Mouse (Mus musculus) macrophage (primary cell): Measurements from ENCODE around the gene Slc4a3. TPM values are rescaled to one million over a fixed set of nuclear protein-coding genes. Genes with fewer than 3 reads are reported as not detected.

Experiments used
- H3K27ac ChIP-seq: fragments of 350-480 bp; formaldehyde crosslinking; 2 replicates; pipeline ENCODE4 v1.9.0; 2021
- H3K36me3 ChIP-seq: fragments of 350-480 bp; formaldehyde crosslinking; 2 replicates; pipeline ENCODE4 v1.9.0; 2021; ENCODE audit errors: inconsistent target
- H3K4me3 ChIP-seq: fragments of 350-480 bp; formaldehyde crosslinking; 2 replicates; pipeline ENCODE4 v1.9.0; 2021; ENCODE audit errors: inconsistent target
- H3K79me2 ChIP-seq: fragments of 350-480 bp; formaldehyde crosslinking; 2 replicates; pipeline ENCODE4 v1.9.0; 2021; ENCODE audit errors: inconsistent target
- WGBS: methylation state at CpG from one replicate; pipeline ENCODE4 v1.1.7; 2026; ENCODE audit warnings: inconsistent platforms; ENCODE audit not compliant: missing documents; 5-methylcytosine and 5-hydroxymethylcytosine counted together
- polyA plus RNA-seq: library from polyadenylated mRNA; stranded (reverse); fragments of 250-400 nt; gene quantifications from 3 replicates; pipeline ENCODE4 v1.2.4, GENCODE M21; 2018; ENCODE audit warnings: inconsistent platforms

The Slc4a3 gene
- polyA plus RNA-seq, 1 experiment from 2014 or later, result 0.47 TPM

DNA sequence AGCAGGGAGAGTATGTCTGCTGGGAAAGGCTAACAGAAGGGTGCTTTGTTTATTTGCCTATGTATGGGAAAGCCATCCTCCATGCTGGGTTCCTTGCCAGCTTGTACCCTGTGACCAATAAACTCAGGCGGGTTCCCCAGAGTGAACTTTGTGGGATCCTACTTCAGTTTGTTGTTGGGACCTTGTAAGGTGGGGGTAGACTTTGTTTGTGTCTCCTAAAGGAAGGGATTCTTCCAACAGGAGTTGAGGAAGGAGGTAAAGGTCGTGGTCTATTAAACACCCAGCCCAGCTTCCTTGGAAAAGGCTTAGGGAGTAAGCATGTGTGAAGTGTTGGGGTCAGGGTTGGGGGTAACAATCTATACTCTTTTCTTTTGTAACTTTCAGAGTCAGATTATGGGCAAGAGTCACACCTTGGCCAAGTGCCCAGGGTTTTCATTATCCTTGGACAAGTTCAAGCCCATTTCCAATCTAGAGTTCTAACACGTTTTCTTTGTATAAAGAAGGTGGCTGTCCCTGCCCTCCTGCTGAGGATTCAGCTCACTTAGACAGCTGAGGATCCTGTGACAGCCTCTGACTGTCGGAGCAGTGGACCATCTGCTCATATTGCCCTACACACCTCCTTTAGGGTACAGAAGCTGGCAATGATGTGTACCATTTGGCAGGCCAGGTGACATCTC, 15.3 kb downstream of the Slc4a3 start:
- H3K4me3 ChIP-seq, result no peak overlapping the region
- H3K27ac ChIP-seq, result no peak overlapping the region
- 78% methylated on average over 4 of the region's 4 CpGs for WGBS
- H3K36me3 ChIP-seq, result no peaks in the 10 kb centered on the region
- no peaks in the 10 kb centered on the region for H3K79me2 ChIP-seq

DNA sequence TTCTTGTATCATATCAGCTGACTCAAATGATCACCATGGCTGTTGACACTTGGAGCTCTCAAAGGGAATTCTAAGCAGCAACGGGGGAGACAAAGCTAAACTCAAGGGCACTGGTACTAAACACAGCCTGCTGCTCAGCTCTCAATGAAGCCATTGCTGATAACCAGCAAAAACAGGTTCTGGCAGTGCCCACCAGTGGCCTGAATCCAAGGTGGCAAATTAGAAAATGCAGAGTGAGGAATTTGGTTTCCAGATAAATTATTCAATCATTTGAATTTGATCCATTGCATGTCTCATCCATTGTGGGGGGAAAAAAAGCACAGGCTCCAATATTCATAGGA, 15.8 kb downstream of the Slc4a3 start:
- Histone ChIP-seq H3K36me3 (no peaks in the 10 kb centered on the region), H3K4me3 (no peak overlapping the region), H3K27ac (no peak overlapping the region), H3K79me2 (no peaks in the 10 kb centered on the region)
- 71% methylated on average over 1 of the region's 1 CpGs for WGBS

DNA sequence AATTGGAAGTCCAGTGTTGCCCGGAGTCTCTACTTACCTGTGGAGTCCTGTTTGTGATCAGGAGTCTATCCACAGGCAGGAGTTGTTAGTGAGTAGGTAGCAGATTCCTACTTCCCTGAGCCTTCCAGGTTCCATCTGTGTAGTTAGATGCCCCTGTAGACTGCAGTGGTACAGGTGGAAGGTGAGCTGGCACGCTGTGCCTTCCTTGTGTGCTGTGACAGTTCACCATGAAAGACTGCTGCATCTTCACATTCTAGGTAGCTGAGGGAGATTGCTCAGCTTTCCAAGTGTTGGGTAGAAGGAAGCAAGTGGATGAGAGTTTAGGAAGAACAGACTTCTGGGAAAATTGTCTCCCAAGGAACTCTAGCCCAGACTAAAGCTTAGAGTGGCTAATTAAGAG, 18.0 kb downstream of the Slc4a3 start:
- Histone ChIP-seq H3K36me3 (no peaks in the 10 kb centered on the region), H3K4me3 (no peak overlapping the region), H3K27ac (no peak overlapping the region), H3K79me2 (no peaks in the 10 kb centered on the region)
- WGBS, result 100% methylated on average over 2 of the region's 2 CpGs

DNA sequence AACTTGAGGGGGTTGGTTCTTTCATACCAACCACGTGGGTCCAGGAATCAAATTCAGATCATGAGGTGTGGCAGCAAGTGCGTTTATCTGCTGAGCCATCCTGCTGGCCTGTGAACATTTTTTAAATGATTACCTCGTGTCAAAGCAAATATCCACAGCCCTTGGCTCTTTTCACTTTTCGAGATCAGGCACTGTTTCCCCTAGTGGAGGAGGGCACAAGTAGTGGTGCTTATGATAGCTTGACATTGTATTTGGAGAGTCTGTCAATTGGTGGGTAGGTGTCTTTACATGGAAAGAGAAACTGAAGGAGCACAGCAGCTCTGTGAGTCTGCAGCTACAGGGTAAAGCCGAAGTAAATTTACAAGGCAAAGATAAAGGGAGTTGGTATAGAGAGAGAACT, 18.9 kb downstream of the Slc4a3 start:
- H3K36me3 ChIP-seq, result no peaks in the 10 kb centered on the region
- H3K79me2 ChIP-seq, result no peaks in the 10 kb centered on the region
- H3K27ac ChIP-seq, result no peak overlapping the region
- no peak overlapping the region for H3K4me3 ChIP-seq
- 60% methylated on average over 5 of the region's 5 CpGs for WGBS

DNA sequence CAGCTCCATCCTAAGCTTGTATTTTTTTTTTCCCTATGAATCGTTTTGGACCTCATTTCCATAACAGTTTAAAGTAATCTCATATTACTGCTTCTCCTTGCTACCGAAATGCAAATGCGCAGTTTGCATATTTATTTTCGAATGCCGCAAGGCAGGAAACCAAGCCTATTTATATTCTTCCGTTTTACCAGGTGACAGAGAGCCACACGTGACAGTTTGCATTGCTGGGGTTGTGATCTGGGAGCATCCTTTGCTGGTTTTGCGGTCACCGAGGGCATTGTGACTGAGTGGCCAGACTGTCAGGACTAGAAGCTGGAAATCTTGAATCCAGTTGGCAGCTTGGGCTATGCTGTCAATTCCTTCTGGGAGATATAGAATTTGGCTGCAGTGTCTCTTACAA, 19.6 kb downstream of the Slc4a3 start:
- 14% methylated on average over 9 of the region's 9 CpGs for WGBS
- Histone ChIP-seq H3K36me3 (no peaks in the 10 kb centered on the region), H3K27ac (no peak overlapping the region), H3K4me3 (no peak overlapping the region), H3K79me2 (no peaks in the 10 kb centered on the region)

DNA sequence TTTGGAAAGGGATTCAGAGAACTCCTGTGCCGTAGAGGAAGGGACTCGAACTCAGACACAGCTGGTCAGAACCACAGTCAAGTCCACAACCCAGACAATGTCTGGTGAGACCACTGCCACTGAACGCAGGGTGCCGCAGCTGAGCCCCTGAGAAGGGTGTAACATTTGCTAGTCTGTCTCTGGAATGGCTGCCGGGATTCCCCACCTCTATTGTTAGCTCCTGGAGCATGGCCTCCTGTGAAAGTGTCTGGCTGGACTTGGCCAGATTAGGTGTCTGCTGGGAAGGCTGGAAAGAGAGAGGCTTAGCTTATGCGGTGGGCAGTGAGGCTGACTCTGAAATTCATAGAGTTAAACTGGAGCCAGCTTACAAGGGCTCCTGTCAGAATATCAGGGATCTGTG, 24.3 kb downstream of the Slc4a3 start:
- WGBS, result 89% methylated on average over 6 of the region's 6 CpGs
- Histone ChIP-seq H3K27ac (no peak overlapping the region), H3K4me3 (no peak overlapping the region), H3K36me3 (no peaks in the 10 kb centered on the region), H3K79me2 (no peaks in the 10 kb centered on the region)

DNA sequence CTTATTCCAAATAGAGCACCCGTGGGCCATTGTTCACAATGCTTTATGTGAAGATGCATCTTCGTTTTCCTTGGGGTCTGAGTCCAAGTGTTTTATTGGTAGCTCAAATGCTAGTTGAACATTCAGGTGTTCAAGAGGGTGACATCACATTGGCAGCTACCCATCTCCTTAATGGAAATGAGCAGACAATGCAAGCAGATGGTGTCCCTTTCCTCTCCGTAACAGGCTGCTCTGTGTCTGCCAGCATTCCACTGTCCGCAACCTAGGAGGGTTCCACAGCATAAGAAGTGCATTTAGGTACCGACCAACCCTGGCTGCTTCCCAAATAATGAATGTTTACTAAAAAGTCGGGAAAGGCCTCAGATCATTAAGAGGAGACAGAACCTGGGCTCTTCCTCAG, 26.7 kb downstream of the Slc4a3 start:
- 82% methylated on average over 6 of the region's 6 CpGs for WGBS
- Histone ChIP-seq H3K27ac (no peak overlapping the region), H3K4me3 (no peak overlapping the region), H3K36me3 (no peaks in the 10 kb centered on the region), H3K79me2 (no peaks in the 10 kb centered on the region)

DNA sequence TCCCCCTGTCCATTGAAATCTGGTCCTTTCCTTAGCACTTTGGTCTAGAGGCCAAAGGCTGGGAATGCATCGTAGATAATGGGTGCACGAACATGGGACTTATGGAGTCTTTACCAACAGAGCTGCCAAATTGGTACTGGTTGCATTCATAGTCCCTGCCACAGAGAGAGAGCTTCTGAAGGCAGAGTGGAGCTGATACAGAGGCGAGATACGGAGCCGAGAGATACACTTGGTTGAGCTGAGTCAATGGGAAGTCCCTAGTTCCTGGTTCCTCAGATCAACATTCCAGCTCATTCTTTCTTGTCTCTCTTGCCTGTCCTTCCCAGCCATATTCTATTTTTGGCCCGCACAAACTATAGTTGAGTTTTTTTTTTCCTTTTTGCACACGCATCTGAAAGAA, 27.6 kb downstream of the Slc4a3 start:
- H3K4me3 ChIP-seq, result no peak overlapping the region
- H3K36me3 ChIP-seq, result no peaks in the 10 kb centered on the region
- no peak overlapping the region for H3K27ac ChIP-seq
- WGBS, result 84% methylated on average over 7 of the region's 7 CpGs
- no peaks in the 10 kb centered on the region for H3K79me2 ChIP-seq

DNA sequence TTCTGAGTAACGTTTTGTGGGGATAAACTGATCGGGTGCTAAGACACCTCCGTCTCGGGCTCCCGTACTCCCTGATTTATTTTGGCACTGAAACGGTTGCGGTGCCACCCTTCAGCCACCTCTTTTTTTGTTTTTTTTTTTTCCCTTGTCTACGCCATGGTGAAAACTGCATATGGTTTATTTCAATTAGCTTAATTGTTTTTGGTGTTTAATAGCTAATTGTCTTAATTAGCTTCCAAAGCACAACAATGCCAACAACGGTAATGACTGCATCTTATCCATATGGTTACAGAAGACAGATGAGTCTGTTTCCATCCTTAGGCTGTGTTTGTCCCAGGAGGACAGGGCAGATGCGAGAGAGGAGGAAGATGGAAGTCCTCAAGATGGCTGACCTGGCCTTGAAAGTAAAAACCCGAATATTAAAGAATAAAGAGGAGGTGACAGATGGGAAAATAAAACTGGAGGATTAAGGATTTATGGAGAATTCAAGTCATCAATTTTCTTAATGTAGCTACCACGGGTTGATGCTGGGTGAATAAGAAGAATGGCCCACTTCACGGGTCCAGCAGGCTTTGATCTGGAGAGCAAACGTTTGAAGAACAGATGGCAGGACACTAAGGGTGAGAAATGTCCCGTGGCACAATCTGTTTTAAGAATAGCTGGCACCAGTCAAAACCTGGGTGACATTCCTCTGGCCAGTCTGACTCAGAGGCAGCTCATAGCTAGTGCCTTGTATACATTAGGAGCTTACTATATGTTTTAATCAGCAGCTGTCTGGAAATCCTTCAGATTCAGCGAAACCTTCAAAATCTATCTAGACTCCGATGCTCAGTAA, 28.6 kb downstream of the Slc4a3 start:
- Histone ChIP-seq H3K36me3 (no peaks in the 10 kb centered on the region), H3K79me2 (no peaks in the 10 kb centered on the region), H3K4me3 (no peak overlapping the region), H3K27ac (no peak overlapping the region)
- 81% methylated on average over 17 of the region's 17 CpGs for WGBS

DNA sequence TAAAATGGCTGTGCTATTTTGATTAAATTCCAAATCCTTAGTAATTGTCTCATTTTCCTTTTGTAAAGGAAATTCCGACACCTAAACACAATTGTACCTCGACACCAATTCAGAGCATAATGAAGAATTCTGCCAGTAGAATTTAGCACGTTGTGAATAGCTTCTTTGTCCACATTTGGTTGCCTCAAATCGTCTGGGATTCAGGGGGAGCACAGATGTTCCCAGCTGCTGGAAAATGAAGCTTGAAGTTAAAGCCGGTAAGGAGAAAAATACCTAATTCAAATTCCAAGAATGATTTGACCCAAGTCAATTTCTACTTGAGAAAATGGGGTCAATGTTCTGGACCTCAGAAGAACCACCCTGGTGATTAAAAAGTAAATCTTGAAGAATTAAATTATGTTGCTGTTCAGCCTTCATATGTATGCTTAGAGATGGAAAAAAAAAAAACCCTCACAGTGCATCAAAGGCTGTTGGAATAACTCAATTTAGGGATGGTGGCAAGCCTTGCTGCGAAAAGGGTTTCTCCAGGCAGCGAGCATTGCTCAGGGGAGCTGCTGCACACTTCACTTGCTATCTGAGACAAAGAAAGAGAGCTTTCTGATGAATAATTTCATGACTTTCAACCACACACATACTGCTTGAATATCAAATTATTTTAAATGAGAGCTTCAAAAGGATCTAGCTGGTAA, 36.0 kb downstream of the Slc4a3 start:
- WGBS, result 77% methylated on average over 7 of the region's 7 CpGs
- Histone ChIP-seq H3K4me3 (no peak overlapping the region), H3K27ac (no peak overlapping the region), H3K79me2 (no peaks in the 10 kb centered on the region), H3K36me3 (no peaks in the 10 kb centered on the region)

DNA sequence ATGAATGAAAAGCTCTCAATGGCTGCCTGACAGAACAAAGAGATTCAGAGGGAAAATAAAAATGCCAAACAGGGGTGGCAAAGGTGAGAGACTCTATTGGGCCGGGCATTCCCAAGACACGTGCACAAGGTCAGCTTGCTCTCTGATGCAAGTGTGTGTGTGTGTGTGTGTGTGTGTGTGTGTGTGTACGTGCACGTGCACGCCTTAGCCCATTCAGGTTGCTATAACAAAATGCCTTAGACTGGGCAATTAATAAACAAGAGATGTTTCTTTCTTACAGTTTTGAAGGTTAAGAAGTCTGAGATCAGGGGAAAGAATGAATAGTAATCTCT, 36.5 kb downstream of the Slc4a3 start:
- WGBS, result 95% methylated on average over 5 of the region's 5 CpGs
- Histone ChIP-seq H3K79me2 (no peaks in the 10 kb centered on the region), H3K27ac (no peak overlapping the region), H3K4me3 (no peak overlapping the region), H3K36me3 (no peaks in the 10 kb centered on the region)

DNA sequence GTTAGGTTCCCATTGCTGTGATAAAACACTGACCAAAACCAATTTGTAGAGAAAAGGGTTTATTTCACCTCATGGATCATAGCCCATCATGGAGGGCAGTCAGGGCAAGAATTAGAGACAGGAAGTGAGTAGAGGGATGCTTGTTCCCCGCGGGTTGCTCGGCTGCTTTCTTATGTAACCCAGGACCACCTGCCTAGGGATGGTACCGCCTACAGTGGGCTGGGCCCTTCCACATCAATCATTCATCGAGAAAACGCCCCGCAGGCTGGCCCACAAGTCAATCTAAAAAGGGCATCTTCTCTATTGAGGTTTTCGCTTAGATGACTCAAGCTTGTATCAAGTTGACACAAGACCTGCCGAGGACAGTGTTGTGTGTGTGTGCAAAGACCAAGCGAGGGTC, 37.0 kb downstream of the Slc4a3 start:
- no peaks in the 10 kb centered on the region for H3K79me2 ChIP-seq
- no peak overlapping the region for H3K4me3 ChIP-seq
- H3K27ac ChIP-seq, result no peak overlapping the region
- H3K36me3 ChIP-seq, result no peaks in the 10 kb centered on the region
- whole genome bisulfite sequencing, result 70% methylated on average over 10 of the region's 10 CpGs

DNA sequence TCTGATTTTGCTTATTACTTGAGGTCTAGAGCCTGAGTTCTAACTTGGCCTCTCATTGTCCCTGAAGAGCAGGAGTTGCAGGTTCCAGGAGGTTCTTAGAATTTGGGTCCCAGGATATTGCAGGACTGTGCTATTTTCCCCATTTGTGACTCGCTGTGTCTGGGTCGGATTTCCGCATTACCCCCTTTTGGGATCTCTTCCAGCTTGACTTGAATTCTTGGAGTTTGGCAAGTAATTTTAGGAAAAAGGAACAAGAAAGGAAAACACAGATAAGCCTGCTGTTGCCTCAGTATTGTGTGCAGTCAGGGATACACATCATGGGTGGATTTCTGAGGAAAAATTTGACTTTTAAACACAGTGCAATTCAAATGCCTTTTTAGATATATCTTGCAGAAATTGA, 40.7 kb downstream of the Slc4a3 start:
- Histone ChIP-seq H3K4me3 (no peak overlapping the region), H3K27ac (no peak overlapping the region), H3K36me3 (no peaks in the 10 kb centered on the region), H3K79me2 (no peaks in the 10 kb centered on the region)
- 87% methylated on average over 3 of the region's 3 CpGs for WGBS

DNA sequence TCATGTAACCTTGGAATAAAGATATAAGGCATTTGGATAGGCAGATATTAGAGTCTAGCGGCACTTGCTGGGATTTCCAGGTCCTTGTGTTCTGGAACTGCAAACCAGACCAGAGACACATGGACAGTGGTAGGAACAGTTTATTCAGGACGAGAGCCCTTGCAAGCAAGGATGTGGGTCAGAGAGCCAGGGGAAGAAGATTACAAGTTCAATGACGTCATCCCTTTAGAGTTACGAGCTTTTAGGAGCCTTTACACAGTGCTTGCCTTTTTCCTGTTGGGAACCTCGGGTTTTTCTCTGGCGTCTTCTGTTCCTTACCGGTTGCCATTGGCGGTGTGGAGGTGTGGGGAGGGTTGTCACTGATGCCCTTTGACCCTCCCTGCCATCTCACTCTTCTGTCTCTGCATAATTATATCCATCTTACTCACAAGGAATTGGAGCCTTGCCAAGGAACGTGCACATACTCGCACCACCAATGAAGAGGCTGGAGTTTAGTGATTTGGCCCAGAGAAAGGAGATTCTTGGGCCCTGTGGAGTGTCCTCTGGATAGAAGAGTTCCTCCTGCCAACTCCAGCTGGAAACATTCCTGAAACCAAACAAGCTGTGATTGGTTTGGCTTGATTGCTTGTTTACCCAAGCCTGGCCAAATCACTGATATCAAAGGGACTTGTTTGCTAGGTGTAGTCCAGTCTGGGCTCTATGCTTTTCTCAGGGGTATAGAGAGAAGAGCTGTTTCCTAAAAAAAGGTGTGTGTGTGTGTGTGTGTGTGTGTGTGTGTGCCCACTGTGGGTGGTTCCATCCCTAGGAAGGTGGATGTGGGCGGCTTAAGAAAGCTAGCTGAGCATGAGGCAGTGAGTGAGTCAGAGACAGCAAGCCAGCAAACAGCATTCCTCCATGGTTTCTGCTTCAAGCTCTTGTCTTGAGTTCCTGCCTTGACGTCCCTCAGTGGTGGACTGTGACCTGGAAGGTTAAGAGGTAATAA, 42.0 kb downstream of the Slc4a3 start:
- Histone ChIP-seq H3K79me2 (no peaks in the 10 kb centered on the region), H3K27ac (no peak overlapping the region), H3K4me3 (no peak overlapping the region), H3K36me3 (no peaks in the 10 kb centered on the region)
- 69% methylated on average over 12 of the region's 12 CpGs for WGBS
